Mouse (Mus musculus) olfactory bulb, adult 2 months (tissue): ENCODE data around the gene Plrg1.

ENCODE experiments used
- CTCF ChIP-seq: fragments of 200-500 bp; IDR thresholded peaks from 2 replicates; pipeline ENCODE4 v1.5.1; 2012; ENCODE audit warnings: low read depth, mild to moderate bottlenecking, low read length, moderate library complexity; ENCODE audit not compliant: insufficient read depth
- POLR2A ChIP-seq: fragments of 200-500 bp; IDR thresholded peaks from 2 replicates; pipeline ENCODE4 v1.6.1; 2012; ENCODE audit warnings: mild to moderate bottlenecking, low read depth, low read length, moderate library complexity; ENCODE audit not compliant: insufficient read depth

GRCm38 (mm10) chr3:83010291-83010690 lies 45.0 kb upstream of the Plrg1 start:
- TF ChIP-seq CTCF (no peak), POLR2A (no peak)
